Mouse (Mus musculus) neural tube, embryonic 15.5 days (tissue): ENCODE measurements around the gene Scarf1. TPM values are rescaled to one million over a fixed set of nuclear protein-coding genes. Genes with fewer than 3 reads are reported as not detected.

Source experiments
- ATAC-seq: fragments of 200-750 bp; cut with Nextera tagmentation; 2 replicates; pipeline ENCODE4 v1.8.0; 2017; ENCODE audit warnings: mild to moderate bottlenecking, moderate TSS enrichment, moderate library complexity; ENCODE audit not compliant: low FRiP score
- H3K27ac ChIP-seq: fragments of 300-500 bp; sonication (generic); replicated peaks from 2 replicates; pipeline ENCODE4 v1.5.1; 2015; ENCODE audit warnings: mild to moderate bottlenecking, inconsistent platforms
- H3K27me3 ChIP-seq: fragments of 300-500 bp; sonication (generic); replicated peaks from 2 replicates; pipeline ENCODE4 v1.6.1; 2015; ENCODE audit warnings: inconsistent platforms
- H3K36me3 ChIP-seq: fragments of 300-500 bp; sonication (generic); 2 replicates; pipeline ENCODE4 v1.6.1; 2015; ENCODE audit warnings: inconsistent platforms
- H3K4me1 ChIP-seq: fragments of 300-500 bp; sonication (generic); 2 replicates; pipeline ENCODE4 v1.6.1; 2015; ENCODE audit warnings: inconsistent platforms
- H3K4me2 ChIP-seq: fragments of 300-500 bp; sonication (generic); 2 replicates; pipeline ENCODE4 v1.6.1; 2015; ENCODE audit warnings: inconsistent platforms, mild to moderate bottlenecking, moderate library complexity
- H3K4me3 ChIP-seq: fragments of 300-500 bp; sonication (generic); replicated peaks from 2 replicates; pipeline ENCODE4 v1.5.1; 2015; ENCODE audit warnings: mild to moderate bottlenecking, inconsistent platforms
- H3K9ac ChIP-seq: fragments of 300-500 bp; sonication (generic); replicated peaks from 2 replicates; pipeline ENCODE4 v1.6.1; 2015; ENCODE audit warnings: mild to moderate bottlenecking, inconsistent platforms
- H3K9me3 ChIP-seq: fragments of 300-500 bp; sonication (generic); replicated peaks from 2 replicates; pipeline ENCODE4 v1.6.1; 2016; ENCODE audit warnings: inconsistent platforms
- WGBS: fragments of 180-500 bp; shearing (Covaris S2); methylation state at CpG from one replicate; pipeline ENCODE4 v1.1.7; 2015; ENCODE audit warnings: mixed read lengths; 5-methylcytosine and 5-hydroxymethylcytosine counted together
- polyA plus RNA-seq: library from polyadenylated mRNA; unstranded; fragments of >200 nt; fragmentation: Nextera tagmentation; extraction: Ambion mirVana; gene quantifications from 2 replicates; pipeline ENCODE4 v1.2.1, GENCODE M21; 2015

Scarf1 gene
- polyA plus RNA-seq, 1 experiment from 2014 or later, result 3.9 TPM

DNA sequence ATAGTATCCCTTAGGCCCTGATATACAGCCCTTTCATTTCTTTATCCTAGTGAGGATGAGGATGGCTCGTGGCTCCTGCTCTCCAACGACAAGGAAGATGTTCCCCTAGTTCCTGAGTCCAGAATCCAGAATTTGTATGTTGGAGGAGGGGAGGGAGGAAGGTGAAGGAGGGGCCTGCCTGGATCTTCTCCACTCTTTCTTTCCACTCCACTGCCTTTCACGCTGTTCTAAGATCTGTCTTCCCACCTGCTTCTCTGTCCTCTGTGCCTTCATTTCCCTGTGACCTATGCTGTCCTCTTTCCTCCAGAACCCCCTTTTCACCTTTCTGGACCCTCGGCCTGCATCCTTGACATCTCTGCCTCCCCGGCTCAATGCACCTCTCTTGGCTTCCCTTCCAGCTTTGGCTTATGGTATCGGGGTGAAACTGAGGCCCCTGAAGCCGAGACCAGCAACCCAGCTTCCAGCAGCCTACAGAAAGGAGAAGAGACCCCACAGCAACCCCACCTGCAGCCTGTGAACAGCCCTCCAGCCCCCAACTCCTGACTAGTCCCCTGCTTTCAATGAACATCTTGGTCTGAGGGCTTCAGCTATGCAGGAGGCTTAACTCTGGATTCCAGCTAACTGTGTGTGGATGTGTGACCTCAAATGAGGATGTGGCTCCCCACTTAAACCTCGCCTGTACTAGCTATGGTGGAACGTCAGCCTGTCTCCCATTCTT lies 880 bp upstream of the Scarf1 start:
- H3K4me3 ChIP-seq, result no peak overlapping the region
- no peaks in the 10 kb centered on the region for H3K27me3 ChIP-seq
- peaks cover 20% of the 10 kb centered on the region for H3K36me3 ChIP-seq
- WGBS, result 87% methylated on average over 9 of the region's 9 CpGs
- peaks cover 12% of the 10 kb centered on the region for H3K4me1 ChIP-seq
- no peak overlapping the region for H3K27ac ChIP-seq
- H3K4me2 ChIP-seq, result no peak overlapping the region
- ATAC-seq, result no peak
- no peaks in the 10 kb centered on the region for H3K9me3 ChIP-seq
- H3K9ac ChIP-seq, result no peak overlapping the region

GRCm38 (mm10) chr11:75515186-75515585 lies 1.8 kb downstream of the Scarf1 start:
- no peaks in the 10 kb centered on the region for H3K27me3 ChIP-seq
- no peak for ATAC-seq
- H3K36me3 ChIP-seq, result no peaks in the 10 kb centered on the region; the same call in 1 of the 2 replicates
- no peaks in the 10 kb centered on the region for H3K9me3 ChIP-seq
- H3K27ac ChIP-seq, result no peak overlapping the region
- no peak overlapping the region for H3K4me2 ChIP-seq
- H3K4me1 ChIP-seq, result peaks cover 2% of the 10 kb centered on the region
- H3K4me3 ChIP-seq, result no peak overlapping the region
- WGBS, result 94% methylated on average over 25 of the region's 25 CpGs
- H3K9ac ChIP-seq, result no peak overlapping the region

- no peaks in the 10 kb centered on the region for H3K27me3 ChIP-seq
- 70% methylated on average over 15 of the region's 15 CpGs for WGBS
- no peak for ATAC-seq
- no peaks in the 10 kb centered on the region for H3K36me3 ChIP-seq
- H3K4me1 ChIP-seq, result no peaks in the 10 kb centered on the region
- H3K4me3 ChIP-seq, result no peak overlapping the region
- H3K9ac ChIP-seq, result no peak overlapping the region
- no peak overlapping the region for H3K27ac ChIP-seq
- no peaks in the 10 kb centered on the region for H3K9me3 ChIP-seq
- H3K4me2 ChIP-seq, result no peak overlapping the region
These were observed 6.7 kb downstream of the Scarf1 start for GRCm38 (mm10) chr11:75519834-75520633.

- WGBS, result 82% methylated on average over 4 of the region's 4 CpGs
- Histone ChIP-seq H3K4me1 (no peaks in the 10 kb centered on the region), H3K4me3 (no peak overlapping the region), H3K27ac (no peak overlapping the region), H3K4me2 (no peak overlapping the region), H3K27me3 (no peaks in the 10 kb centered on the region), H3K9me3 (no peaks in the 10 kb centered on the region), H3K36me3 (no peaks in the 10 kb centered on the region), H3K9ac (no peak overlapping the region)
- ATAC-seq, result no peak
These were observed 8.3 kb downstream of the Scarf1 start for GRCm38 (mm10) chr11:75521609-75522008.

GRCm38 (mm10) chr11:75522793-75523192 lies 9.5 kb downstream of the Scarf1 start:
- no peak overlapping the region for H3K27ac ChIP-seq
- no peak for ATAC-seq
- 93% methylated on average over 2 of the region's 2 CpGs for WGBS

DNA sequence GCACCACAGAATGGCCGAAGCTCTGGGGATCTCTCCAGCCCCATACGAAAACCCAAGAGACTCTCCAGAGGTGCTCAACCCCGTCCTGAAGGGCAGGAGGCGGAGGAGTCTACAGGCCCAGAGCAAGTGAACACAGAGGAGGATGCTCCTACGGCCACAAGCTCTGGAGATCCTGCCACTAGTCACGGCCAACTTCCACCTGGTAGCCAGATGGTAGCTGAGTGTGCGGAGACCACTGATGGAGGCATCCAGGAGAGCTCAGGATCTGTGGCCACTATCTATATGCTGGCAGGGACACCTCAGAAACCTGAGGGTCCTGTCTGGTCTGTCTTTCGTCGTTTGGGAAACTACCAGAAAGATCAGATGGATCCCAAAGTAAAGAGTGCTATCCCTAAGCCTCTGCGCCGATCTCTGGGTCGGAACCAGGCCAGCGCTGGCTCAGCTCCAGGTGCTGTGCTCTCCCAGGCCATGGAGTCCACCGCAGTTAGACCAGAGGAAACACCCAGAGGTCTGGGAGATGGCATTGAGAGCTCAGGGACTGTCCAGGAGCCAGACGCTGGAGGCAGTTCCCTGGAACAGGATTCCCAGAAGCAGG lies 12.3 kb downstream of the Scarf1 start:
- Histone ChIP-seq H3K4me3 (no peak overlapping the region), H3K27me3 (no peaks in the 10 kb centered on the region), H3K4me2 (no peak overlapping the region), H3K36me3 (no peaks in the 10 kb centered on the region), H3K9me3 (no peaks in the 10 kb centered on the region), H3K4me1 (0 out of 2 replicates have a peak, but pooled peaks cover 7% of the 10 kb centered on the region), H3K9ac (no peak overlapping the region), H3K27ac (no peak overlapping the region)
- WGBS, result 88% methylated on average over 15 of the region's 15 CpGs
- ATAC-seq, result no peak

More at GRCm38 (mm10) chr11:75522793-75523192, 9.5 kb downstream of the Scarf1 start:
- Histone ChIP-seq H3K27me3 (no peaks in the 10 kb centered on the region), H3K9ac (no peak overlapping the region), H3K36me3 (no peaks in the 10 kb centered on the region), H3K4me3 (no peak overlapping the region), H3K4me2 (no peak overlapping the region), H3K4me1 (no peaks in the 10 kb centered on the region), H3K9me3 (no peaks in the 10 kb centered on the region)

- ATAC-seq, result no peak
- H3K9me3 ChIP-seq, result no peaks in the 10 kb centered on the region
- no peak overlapping the region for H3K4me2 ChIP-seq
- no peaks in the 10 kb centered on the region for H3K36me3 ChIP-seq
- H3K4me1 ChIP-seq, result 0 out of 2 replicates have a peak, but pooled peaks cover 7% of the 10 kb centered on the region
- H3K27ac ChIP-seq, result no peak overlapping the region
- no peak overlapping the region for H3K4me3 ChIP-seq
- no peaks in the 10 kb centered on the region for H3K27me3 ChIP-seq
- WGBS, result 92% methylated on average over 6 of the region's 6 CpGs
- no peak overlapping the region for H3K9ac ChIP-seq
These were observed 13.6 kb downstream of the Scarf1 start for GRCm38 (mm10) chr11:75526943-75527342.

DNA sequence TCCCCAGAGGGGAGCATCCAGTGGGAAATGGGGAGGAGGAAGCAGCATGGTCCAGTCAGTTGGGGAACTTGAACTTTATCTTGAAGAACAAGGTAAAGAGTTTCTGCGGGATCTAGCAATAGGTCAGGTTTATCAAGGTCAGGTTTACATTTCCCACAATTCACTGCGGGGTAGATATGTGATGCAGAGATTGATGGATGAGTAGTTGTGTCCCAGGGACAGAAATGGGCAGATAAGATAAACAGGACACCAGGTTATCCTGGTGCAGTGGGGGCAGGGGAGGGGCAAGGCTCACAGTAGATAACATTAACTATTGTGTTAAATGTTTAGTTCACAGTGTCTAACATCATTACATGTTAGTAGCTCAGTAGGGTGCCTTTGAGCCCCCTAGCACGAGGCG lies 16.4 kb downstream of the Scarf1 start:
- H3K27ac ChIP-seq, result peak overlapping the region; percentile 99
- H3K4me3 ChIP-seq, result no peak overlapping the region
- no peaks in the 10 kb centered on the region for H3K36me3 ChIP-seq
- H3K9ac ChIP-seq, result no peak overlapping the region
- H3K4me1 ChIP-seq, result peaks cover 31% of the 10 kb centered on the region
- WGBS, result 54% methylated on average over 4 of the region's 4 CpGs
- no peaks in the 10 kb centered on the region for H3K27me3 ChIP-seq
- no peak overlapping the region for H3K4me2 ChIP-seq
- ATAC-seq, result no peak
- no peaks in the 10 kb centered on the region for H3K9me3 ChIP-seq

GRCm38 (mm10) chr11:75530325-75530724 lies 17.0 kb downstream of the Scarf1 start:
- H3K4me3 ChIP-seq, result peak overlapping the region; percentile 77
- H3K4me2 ChIP-seq, result peak overlapping the region; percentile 84
- H3K27ac ChIP-seq, result peak overlapping the region; percentile 99
- no peaks in the 10 kb centered on the region for H3K27me3 ChIP-seq
- WGBS, result 0% methylated on average over 10 of the region's 10 CpGs
- ATAC-seq, result peak; percentile 39
- peak overlapping the region; percentile 73 for H3K9ac ChIP-seq
- no peaks in the 10 kb centered on the region for H3K9me3 ChIP-seq
- H3K36me3 ChIP-seq, result no peaks in the 10 kb centered on the region
- H3K4me1 ChIP-seq, result peaks cover 36% of the 10 kb centered on the region

- no peaks in the 10 kb centered on the region for H3K9me3 ChIP-seq
- H3K9ac ChIP-seq, result peak overlapping the region; percentile 73
- ATAC-seq, result peak; percentile 18; the same call in 1 of the 2 replicates
- peak overlapping the region; percentile 84 for H3K4me2 ChIP-seq
- under 1% methylated on average over 30 of the region's 31 CpGs for WGBS
- H3K36me3 ChIP-seq, result no peaks in the 10 kb centered on the region
- no peaks in the 10 kb centered on the region for H3K27me3 ChIP-seq
- peak overlapping the region; percentile 77 for H3K4me3 ChIP-seq
- H3K27ac ChIP-seq, result peak overlapping the region; percentile 99
- H3K4me1 ChIP-seq, result peaks cover 42% of the 10 kb centered on the region
These were observed 17.6 kb downstream of the Scarf1 start for GRCm38 (mm10) chr11:75530845-75531373.

- Histone ChIP-seq H3K36me3 (no peaks in the 10 kb centered on the region), H3K4me1 (peaks cover 47% of the 10 kb centered on the region), H3K9ac (peak within 1 kb of the TSS; percentile 73), H3K4me2 (peak within 1 kb of the TSS; percentile 84), H3K27ac (peak within 1 kb of the TSS; percentile 99), H3K9me3 (no peaks in the 10 kb centered on the region), H3K27me3 (no peaks in the 10 kb centered on the region), H3K4me3 (peak within 1 kb of the TSS; percentile 77)
- peak; percentile 94 for ATAC-seq
- under 1% methylated on average over 62 of the region's 62 CpGs for WGBS
These were observed 18.3 kb downstream of the Scarf1 start, which contains the start of gene Slc43a2 for GRCm38 (mm10) chr11:75531469-75532242. Gene Slc43a2, plus strand, starts transcription at chr11:75531694.
